Mouse (Mus musculus): ENCODE results near the gene Tmem123.

DNA sequence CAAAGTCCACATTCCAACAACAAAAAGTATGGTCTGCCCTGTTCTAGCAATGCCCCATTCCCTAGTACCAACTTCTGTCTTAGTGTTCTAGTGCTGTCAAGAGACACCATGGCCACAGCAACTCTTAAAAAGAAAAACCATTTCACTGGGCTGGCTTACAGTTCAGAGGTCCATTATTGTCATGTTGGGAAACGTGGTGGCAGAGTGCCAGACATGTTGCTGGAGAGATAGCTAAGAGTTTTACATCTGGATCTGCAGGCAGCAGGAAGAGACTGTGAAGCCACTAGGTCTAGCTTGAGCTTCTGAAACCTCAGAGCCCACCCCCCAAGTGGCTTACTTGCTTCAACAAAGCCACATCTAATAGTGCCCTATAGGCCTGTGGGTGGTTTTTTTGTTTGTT lies 13.8 kb downstream of the Tmem123 start:
- no peak for TF ChIP-seq CTCF (IDR thresholded peaks at IDR 0.05; ENCODE audit: control insufficient read depth, insufficient read depth, insufficient read length)
- TF ChIP-seq MYOD1 (IDR thresholded peaks at IDR 0.05; ENCODE audit: control insufficient read depth, insufficient read length, low read depth), result no peak
- no peak for TF ChIP-seq CEBPB (IDR thresholded peaks at IDR 0.05; ENCODE audit: low read depth)
- TF ChIP-seq USF1 (IDR thresholded peaks at IDR 0.05; ENCODE audit: low read depth), result no peak
- no peak for TF ChIP-seq FOSL1 (IDR thresholded peaks at IDR 0.05; ENCODE audit: insufficient read depth, low read length, poor library complexity, severe bottlenecking)
- TF ChIP-seq MYOG (IDR thresholded peaks at IDR 0.05; ENCODE audit: control insufficient read depth, extremely low read depth, insufficient read length), result no peak
- no peak for TF ChIP-seq MAX (IDR thresholded peaks at IDR 0.05)
